Mouse (Mus musculus): Measurements from ENCODE around the gene Sh2d2a. TPM values are rescaled to one million over a fixed set of nuclear protein-coding genes. Genes with fewer than 3 reads are reported as not detected.
"Not testable (repeated sequence)": the region's sequence is repeated elsewhere in the genome, so short reads cannot be mapped to it uniquely, and the experiment has no call there.

The Sh2d2a gene
- polyA plus RNA-seq, 1 experiment from 2014 or later: not detected

GRCm38 (mm10) chr3:87859813-87860212 lies 13.3 kb downstream of the Sh2d2a start:
- no peak for ATAC-seq (ENCODE audit: low FRiP score, low read depth)
- Histone ChIP-seq H3K4me3 (no peak overlapping the region), H3K9ac (replicated peaks) (no peak overlapping the region), H3K4me1 (no peaks in the 10 kb centered on the region), H3K36me3 (peaks cover 74% of the 10 kb centered on the region), H3K4me2 (replicated peaks) (no peak overlapping the region), H3K9me3 (no peaks in the 10 kb centered on the region), H3K27me3 (no peaks in the 10 kb centered on the region), H3K27ac (replicated peaks) (no peak overlapping the region)
- 33% methylated on average over 3 of the region's 3 CpGs for WGBS

GRCm38 (mm10) chr3:87864111-87864510 lies 17.6 kb downstream of the Sh2d2a start:
- 93% methylated on average over 4 of the region's 4 CpGs for WGBS
- not testable (repeated sequence) for H3K4me2 ChIP-seq (replicated peaks); H3K9ac ChIP-seq (replicated peaks); H3K27me3 ChIP-seq; ATAC-seq (ENCODE audit: low FRiP score, low read depth); H3K27ac ChIP-seq (replicated peaks); H3K9me3 ChIP-seq; H3K4me3 ChIP-seq; H3K4me1 ChIP-seq
- peaks cover 78% of the 10 kb centered on the region for H3K36me3 ChIP-seq

- no peak overlapping the region for H3K9ac ChIP-seq (replicated peaks)
- 95% methylated on average over 4 of the region's 4 CpGs for WGBS
- ATAC-seq (ENCODE audit: low FRiP score, low read depth): no peak
- H3K27ac ChIP-seq (replicated peaks): no peak overlapping the region
- 0 out of 2 replicates have a peak, but pooled peaks cover 4% of the 10 kb centered on the region for H3K4me1 ChIP-seq
- H3K27me3 ChIP-seq: no peaks in the 10 kb centered on the region
- no peak overlapping the region for H3K4me2 ChIP-seq (replicated peaks)
- no peak overlapping the region for H3K4me3 ChIP-seq
- H3K9me3 ChIP-seq: no peaks in the 10 kb centered on the region
- peaks cover 34% of the 10 kb centered on the region; the same call in 1 of the 2 replicates for H3K36me3 ChIP-seq
Measured at GRCm38 (mm10) chr3:87877730-87878129, 31.2 kb downstream of the Sh2d2a start.

- Histone ChIP-seq H3K36me3 (peaks cover 15% of the 10 kb centered on the region; the same call in 1 of the 2 replicates), H3K4me2 (replicated peaks) (peak overlapping the region; percentile 94), H3K4me3 (peak overlapping the region; percentile 99), H3K4me1 (peaks cover 21% of the 10 kb centered on the region), H3K27ac (replicated peaks) (no peak overlapping the region), H3K9ac (replicated peaks) (peak overlapping the region; percentile 97), H3K27me3 (no peaks in the 10 kb centered on the region), H3K9me3 (no peaks in the 10 kb centered on the region)
- no peak for ATAC-seq (ENCODE audit: low FRiP score, low read depth)
- 2% methylated on average over 3 of the region's 3 CpGs for WGBS
Measured at GRCm38 (mm10) chr3:87884291-87884690, 37.7 kb downstream of the Sh2d2a start.

GRCm38 (mm10) chr3:87884708-87885251 lies 38.2 kb downstream of the Sh2d2a start:
- Histone ChIP-seq H3K4me3 (peak overlapping the region; percentile 99), H3K9me3 (no peaks in the 10 kb centered on the region), H3K27me3 (no peaks in the 10 kb centered on the region), H3K9ac (replicated peaks) (peak overlapping the region; percentile 97), H3K27ac (replicated peaks) (peak overlapping the region; percentile 83), H3K36me3 (peaks cover 14% of the 10 kb centered on the region; the same call in 1 of the 2 replicates), H3K4me1 (peaks cover 21% of the 10 kb centered on the region), H3K4me2 (replicated peaks) (peak overlapping the region; percentile 94)
- ATAC-seq (ENCODE audit: low FRiP score, low read depth): peak; percentile 20
- WGBS: under 1% methylated on average over 28 of the region's 28 CpGs

- ATAC-seq (ENCODE audit: low FRiP score, low read depth): peak; percentile 98
- Histone ChIP-seq H3K9me3 (no peaks in the 10 kb centered on the region), H3K4me1 (peaks cover 21% of the 10 kb centered on the region), H3K4me2 (replicated peaks) (peak within 1 kb of the TSS; percentile 94), H3K4me3 (peak within 1 kb of the TSS; percentile 99), H3K9ac (replicated peaks) (peak within 1 kb of the TSS; percentile 97), H3K36me3 (peaks cover 9% of the 10 kb centered on the region; the same call in 1 of the 2 replicates), H3K27ac (replicated peaks) (peak within 1 kb of the TSS; percentile 83), H3K27me3 (no peaks in the 10 kb centered on the region)
- under 1% methylated on average over 33 of the region's 33 CpGs for WGBS
Measured at GRCm38 (mm10) chr3:87885281-87886003, 38.9 kb downstream of the Sh2d2a start, which contains the start of gene Prcc. Prcc (minus strand) TSS chr3:87885608.

GRCm38 (mm10) chr3:87886004-87886365 lies 39.4 kb downstream of the Sh2d2a start:
- Histone ChIP-seq H3K9ac (replicated peaks) (no peak overlapping the region), H3K4me1 (peaks cover 21% of the 10 kb centered on the region), H3K27me3 (no peaks in the 10 kb centered on the region), H3K9me3 (no peaks in the 10 kb centered on the region), H3K36me3 (0 out of 2 replicates have a peak, but pooled peaks cover 5% of the 10 kb centered on the region), H3K27ac (replicated peaks) (no peak overlapping the region; the same call in 1 of the 2 replicates), H3K4me2 (replicated peaks) (peak overlapping the region; percentile 47), H3K4me3 (peak overlapping the region; percentile 99)
- WGBS: 7% methylated on average over 10 of the region's 10 CpGs
- ATAC-seq (ENCODE audit: low FRiP score, low read depth): no peak; the same call in none of the 2 replicates

- H3K9ac ChIP-seq (replicated peaks): no peak overlapping the region
- ATAC-seq (ENCODE audit: low FRiP score, low read depth): no peak
- H3K4me3 ChIP-seq: peak overlapping the region; percentile 99; the same call in 1 of the 2 replicates
- 0 out of 2 replicates have a peak, but pooled peaks cover 2% of the 10 kb centered on the region for H3K36me3 ChIP-seq
- no peaks in the 10 kb centered on the region for H3K9me3 ChIP-seq
- 85% methylated on average over 6 of the region's 6 CpGs for WGBS
- H3K4me1 ChIP-seq: peaks cover 21% of the 10 kb centered on the region
- H3K4me2 ChIP-seq (replicated peaks): peak overlapping the region; percentile 47
- no peak overlapping the region for H3K27ac ChIP-seq (replicated peaks)
- no peaks in the 10 kb centered on the region for H3K27me3 ChIP-seq
Measured at GRCm38 (mm10) chr3:87886416-87886815, 39.9 kb downstream of the Sh2d2a start.

- H3K9me3 ChIP-seq; H3K4me3 ChIP-seq; ATAC-seq (ENCODE audit: low FRiP score, low read depth); H3K27me3 ChIP-seq; H3K36me3 ChIP-seq; H3K27ac ChIP-seq (replicated peaks); H3K9ac ChIP-seq (replicated peaks); H3K4me2 ChIP-seq (replicated peaks): not testable (repeated sequence)
- H3K4me1 ChIP-seq: peaks cover 20% of the 10 kb centered on the region
- WGBS: 81% methylated on average over 4 of the region's 4 CpGs
Measured at GRCm38 (mm10) chr3:87887400-87887799, 40.8 kb downstream of the Sh2d2a start.

GRCm38 (mm10) chr3:87891481-87891880 lies 44.9 kb downstream of the Sh2d2a start:
- no peaks in the 10 kb centered on the region for H3K9me3 ChIP-seq
- no peak for ATAC-seq (ENCODE audit: low FRiP score, low read depth)
- no peaks in the 10 kb centered on the region for H3K4me1 ChIP-seq
- H3K9ac ChIP-seq (replicated peaks): no peak overlapping the region
- WGBS: 46% methylated on average over 3 of the region's 3 CpGs
- no peaks in the 10 kb centered on the region for H3K27me3 ChIP-seq
- H3K4me3 ChIP-seq: no peak overlapping the region
- no peak overlapping the region for H3K27ac ChIP-seq (replicated peaks)
- no peak overlapping the region for H3K4me2 ChIP-seq (replicated peaks)
- H3K36me3 ChIP-seq: no peaks in the 10 kb centered on the region

GRCm38 (mm10) chr3:87893367-87893905 lies 46.9 kb downstream of the Sh2d2a start:
- Histone ChIP-seq H3K4me3 (no peak overlapping the region), H3K36me3 (no peaks in the 10 kb centered on the region), H3K27me3 (no peaks in the 10 kb centered on the region), H3K27ac (replicated peaks) (no peak overlapping the region), H3K4me1 (no peaks in the 10 kb centered on the region), H3K9ac (replicated peaks) (no peak overlapping the region), H3K4me2 (replicated peaks) (no peak overlapping the region), H3K9me3 (no peaks in the 10 kb centered on the region)
- ATAC-seq (ENCODE audit: low FRiP score, low read depth): no peak
- 59% methylated on average over 3 of the region's 3 CpGs for WGBS

GRCm38 (mm10) chr3:87899266-87899665 lies 52.7 kb downstream of the Sh2d2a start:
- Histone ChIP-seq H3K27me3 (no peaks in the 10 kb centered on the region), H3K4me2 (replicated peaks) (no peak overlapping the region), H3K27ac (replicated peaks) (no peak overlapping the region), H3K9me3 (no peaks in the 10 kb centered on the region), H3K4me1 (no peaks in the 10 kb centered on the region), H3K9ac (replicated peaks) (no peak overlapping the region), H3K36me3 (no peaks in the 10 kb centered on the region), H3K4me3 (no peak overlapping the region)
- no peak for ATAC-seq (ENCODE audit: low FRiP score, low read depth)
- WGBS: 76% methylated on average over 3 of the region's 3 CpGs

Measured in midbrain, embryonic 12.5 days (tissue).